Mouse (Mus musculus): ENCODE measurements at regions not wholly inside any gene's neighbourhood (a gene's known extent, or its start where the extent isn't known, plus 50 kb on each side); places are given as distances from the start of the nearest gene placed in this dataset.
"Not testable (repeated sequence)": the region's sequence is repeated elsewhere in the genome, so short reads cannot be mapped to it uniquely, and the experiment has no call there.

- dilution Hi-C loops (cut with MboI; ENCODE audit: extremely low pct_ligation_motif_present, extremely low pct_unique_long_range_greater_than_20kb, low sequenced_read_pairs) (no loop called here), in situ Hi-C loops (cut with MboI; ENCODE audit: low pct_ligation_motif_present, low pct_unique_long_range_greater_than_20kb, low sequenced_read_pairs) (no loop called here)
- H3K27me3 ChIP-seq (replicated peaks) = no peaks in the 10 kb centered on the region
- no peak overlapping the region for H3K27ac ChIP-seq (ENCODE audit: insufficient read depth, low read depth)
- DNase-seq (ENCODE audit: extremely low read depth) = no peak
- TF ChIP-seq RCOR1 (conservative IDR thresholded peaks at IDR 0.05; ENCODE audit: low read depth, low read length) = no peak
- no peak for TF ChIP-seq ELF1 (IDR thresholded peaks at IDR 0.05; ENCODE audit: low read depth, low read length)
- TF ChIP-seq CTCF (conservative IDR thresholded peaks at IDR 0.05 in 1 of 2, IDR thresholded peaks at IDR 0.05 in 1 of 2; ENCODE audit: low read depth in 2 of 2, low read length in 2 of 2) = no peak
- TF ChIP-seq UBTF (IDR thresholded peaks at IDR 0.05; ENCODE audit: low read depth, low read length) = no peak
- no peak for TF ChIP-seq TBP (conservative IDR thresholded peaks at IDR 0.05; ENCODE audit: low read depth, low read length)
- no peak for TF ChIP-seq GABPA (IDR thresholded peaks at IDR 0.05; ENCODE audit: insufficient replicate concordance, low read depth, low read length)
- no peak for TF ChIP-seq NELFE (IDR thresholded peaks at IDR 0.05; ENCODE audit: low read depth, low read length)
- TF ChIP-seq HCFC1 (IDR thresholded peaks at IDR 0.05; ENCODE audit: low read depth, low read length) = no peak
- no peak for TF ChIP-seq CHD2 (IDR thresholded peaks at IDR 0.05; ENCODE audit: low read length)
- no peak for TF ChIP-seq MYC (IDR thresholded peaks at IDR 0.05; ENCODE audit: low read depth, low read length)
- no peak for TF ChIP-seq KAT2A (IDR thresholded peaks at IDR 0.05; ENCODE audit: insufficient replicate concordance, low read length)
- no peak for TF ChIP-seq SIN3A (IDR thresholded peaks at IDR 0.05; ENCODE audit: low read length)
- no peaks in the 10 kb centered on the region for H3K79me2 ChIP-seq (replicated peaks; ENCODE audit: control insufficient read depth, extremely low read depth, insufficient read depth, poor library complexity, severe bottlenecking)
- H3K9ac ChIP-seq (ENCODE audit: insufficient read depth, low read depth) = no peak overlapping the region
- H3K9me3 ChIP-seq (replicated peaks; ENCODE audit: low read length) = peaks cover 2% of the 10 kb centered on the region
- no peaks in the 10 kb centered on the region for H3K36me3 ChIP-seq (replicated peaks in 1 of 2; ENCODE audit: control insufficient read depth in 1 of 2, insufficient read depth in 1 of 2, low read length in 1 of 2)
- no peaks in the 10 kb centered on the region for H3K4me1 ChIP-seq (ENCODE audit: control insufficient read depth in 1 of 2, insufficient read depth in 2 of 2)
- H3K4me2 ChIP-seq (ENCODE audit: insufficient read depth, low read depth, poor library complexity, severe bottlenecking) = no peak overlapping the region
- no peak overlapping the region for H3K4me3 ChIP-seq (replicated peaks in 1 of 3; ENCODE audit: low read depth in 2 of 3, low read length in 2 of 3, poor library complexity in 1 of 3)
Observed at GRCm38 (mm10) chr3:124157858-124158655, 162.6 kb upstream of the Tram1l1 start.

- H3K27me3 ChIP-seq (replicated peaks); H3K4me3 ChIP-seq (replicated peaks in 1 of 3; ENCODE audit: low read depth in 2 of 3, low read length in 2 of 3, poor library complexity in 1 of 3); dilution Hi-C loops (cut with MboI; ENCODE audit: extremely low pct_ligation_motif_present, extremely low pct_unique_long_range_greater_than_20kb, low sequenced_read_pairs); H3K27ac ChIP-seq (ENCODE audit: insufficient read depth, low read depth); in situ Hi-C loops (cut with MboI; ENCODE audit: low pct_ligation_motif_present, low pct_unique_long_range_greater_than_20kb, low sequenced_read_pairs); H3K4me1 ChIP-seq (ENCODE audit: control insufficient read depth in 1 of 2, insufficient read depth in 2 of 2); H3K79me2 ChIP-seq (replicated peaks; ENCODE audit: control insufficient read depth, extremely low read depth, insufficient read depth, poor library complexity, severe bottlenecking); H3K9ac ChIP-seq (ENCODE audit: insufficient read depth, low read depth); H3K4me2 ChIP-seq (ENCODE audit: insufficient read depth, low read depth, poor library complexity, severe bottlenecking); H3K9me3 ChIP-seq (replicated peaks; ENCODE audit: low read length); H3K36me3 ChIP-seq (replicated peaks in 1 of 2; ENCODE audit: control insufficient read depth in 1 of 2, insufficient read depth in 1 of 2, low read length in 1 of 2); DNase-seq (ENCODE audit: extremely low read depth): not testable (repeated sequence)
Observed at GRCm38 (mm10) chr3:124193331-124193730, 127.3 kb upstream of the Tram1l1 start.

- H3K4me2 ChIP-seq (ENCODE audit: insufficient read depth, low read depth, poor library complexity, severe bottlenecking); in situ Hi-C loops (cut with MboI; ENCODE audit: low pct_ligation_motif_present, low pct_unique_long_range_greater_than_20kb, low sequenced_read_pairs); H3K27me3 ChIP-seq (replicated peaks); dilution Hi-C loops (cut with MboI; ENCODE audit: extremely low pct_ligation_motif_present, extremely low pct_unique_long_range_greater_than_20kb, low sequenced_read_pairs); H3K79me2 ChIP-seq (replicated peaks; ENCODE audit: control insufficient read depth, extremely low read depth, insufficient read depth, poor library complexity, severe bottlenecking); H3K9ac ChIP-seq (ENCODE audit: insufficient read depth, low read depth); H3K4me1 ChIP-seq (ENCODE audit: control insufficient read depth in 1 of 2, insufficient read depth in 2 of 2); H3K4me3 ChIP-seq (replicated peaks in 1 of 3; ENCODE audit: low read depth in 2 of 3, low read length in 2 of 3, poor library complexity in 1 of 3); DNase-seq (ENCODE audit: extremely low read depth); H3K36me3 ChIP-seq (replicated peaks in 1 of 2; ENCODE audit: control insufficient read depth in 1 of 2, insufficient read depth in 1 of 2, low read length in 1 of 2); H3K27ac ChIP-seq (ENCODE audit: insufficient read depth, low read depth): not testable (repeated sequence)
- H3K9me3 ChIP-seq (replicated peaks; ENCODE audit: low read length) = peaks cover 15% of the 10 kb centered on the region
Observed at GRCm38 (mm10) chr3:124200226-124200940, 120.3 kb upstream of the Tram1l1 start.
